Mouse (Mus musculus): Measurements from ENCODE around the gene Sbsn. TPM values are rescaled to one million over a fixed set of nuclear protein-coding genes. Genes with fewer than 3 reads are reported as not detected.

Gene Sbsn
- polyA plus RNA-seq (2016; fragmentation: Nextera tagmentation; extraction: Ambion mirVana) = 0.51 and 0.65 TPM in 2 replicates

GRCm38 (mm10) chr7:30751086-30751669 lies at the start of gene Sbsn:
Gene Sbsn, plus strand, starts transcription at chr7:30751471.
- Histone ChIP-seq H3K4me1 (no peaks in the 10 kb centered on the region), H3K9me3 (replicated peaks) (peaks cover 14% of the 10 kb centered on the region), H3K27me3 (ENCODE audit: low read depth, poor library complexity, severe bottlenecking) (no peaks in the 10 kb centered on the region), H3K27ac (replicated peaks) (no peak within 1 kb of the TSS), H3K36me3 (peaks cover 23% of the 10 kb centered on the region), H3K4me3 (no peak within 1 kb of the TSS)
- WGBS = 75% methylated on average over 5 of the region's 5 CpGs
- DNase-seq (ENCODE audit: low spot score) = no peak

DNA sequence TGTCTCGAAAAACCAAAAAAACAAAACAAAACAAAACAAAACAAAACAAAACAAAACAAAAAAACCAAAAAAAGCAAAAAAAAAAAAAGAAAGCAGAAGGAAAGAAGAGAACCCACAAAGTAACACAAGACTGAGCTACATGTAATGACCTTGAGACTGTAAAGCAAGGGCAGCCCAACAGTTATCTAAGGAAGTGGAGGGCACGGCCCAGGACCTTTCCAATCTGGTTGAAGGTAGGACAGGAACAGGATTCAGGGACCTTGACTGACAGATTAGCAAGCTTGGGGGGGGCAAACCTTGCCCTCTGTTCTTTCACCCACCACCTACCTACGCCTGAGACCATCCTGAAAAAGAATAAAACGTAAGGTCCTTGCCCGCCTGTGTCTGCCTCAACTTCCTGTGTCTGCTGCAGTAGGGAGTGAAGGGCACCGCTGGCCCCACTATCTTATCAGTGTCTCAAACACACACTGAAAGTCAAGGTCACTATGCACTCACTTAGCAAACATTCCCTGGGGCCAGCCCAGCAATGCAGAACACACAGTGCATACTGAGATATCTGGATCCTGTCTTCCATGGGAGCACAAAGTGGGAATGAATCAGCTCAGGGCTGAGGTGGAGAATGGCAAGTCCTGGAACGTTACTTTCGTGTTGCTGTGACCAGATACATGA lies 44.9 kb upstream of the Sbsn start:
- Histone ChIP-seq H3K9me3 (replicated peaks) (no peaks in the 10 kb centered on the region), H3K4me1 (no peaks in the 10 kb centered on the region), H3K4me3 (no peak overlapping the region), H3K27ac (replicated peaks) (no peak overlapping the region), H3K36me3 (no peaks in the 10 kb centered on the region), H3K27me3 (ENCODE audit: low read depth, poor library complexity, severe bottlenecking) (no peaks in the 10 kb centered on the region)
- 86% methylated on average over 8 of the region's 8 CpGs for WGBS
- DNase-seq (ENCODE audit: low spot score) = no peak

DNA sequence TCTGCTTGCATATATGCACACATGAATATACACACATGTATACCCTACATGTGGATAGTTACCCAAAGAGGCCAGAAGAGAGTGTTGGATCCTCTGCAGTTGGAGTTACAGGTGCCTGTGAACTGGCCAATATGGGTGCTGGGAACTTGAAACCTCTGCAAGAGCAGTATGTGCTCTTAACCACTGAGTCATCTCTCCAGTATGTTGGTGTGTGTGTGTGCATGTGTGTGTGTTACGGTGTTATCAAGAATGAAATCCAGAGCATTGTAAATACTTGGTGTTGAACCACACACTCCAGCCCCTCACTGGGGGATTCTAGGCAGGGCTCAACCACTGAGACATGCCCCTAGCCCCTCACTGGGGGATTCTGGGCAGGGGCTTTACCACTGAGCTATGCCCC lies 43.8 kb upstream of the Sbsn start:
- Histone ChIP-seq H3K36me3 (no peaks in the 10 kb centered on the region), H3K27me3 (ENCODE audit: low read depth, poor library complexity, severe bottlenecking) (no peaks in the 10 kb centered on the region), H3K4me3 (no peak overlapping the region), H3K9me3 (replicated peaks) (no peaks in the 10 kb centered on the region), H3K27ac (replicated peaks) (no peak overlapping the region), H3K4me1 (no peaks in the 10 kb centered on the region)
- 92% methylated on average over 1 of the region's 1 CpGs for WGBS
- DNase-seq (ENCODE audit: low spot score) = no peak

DNA sequence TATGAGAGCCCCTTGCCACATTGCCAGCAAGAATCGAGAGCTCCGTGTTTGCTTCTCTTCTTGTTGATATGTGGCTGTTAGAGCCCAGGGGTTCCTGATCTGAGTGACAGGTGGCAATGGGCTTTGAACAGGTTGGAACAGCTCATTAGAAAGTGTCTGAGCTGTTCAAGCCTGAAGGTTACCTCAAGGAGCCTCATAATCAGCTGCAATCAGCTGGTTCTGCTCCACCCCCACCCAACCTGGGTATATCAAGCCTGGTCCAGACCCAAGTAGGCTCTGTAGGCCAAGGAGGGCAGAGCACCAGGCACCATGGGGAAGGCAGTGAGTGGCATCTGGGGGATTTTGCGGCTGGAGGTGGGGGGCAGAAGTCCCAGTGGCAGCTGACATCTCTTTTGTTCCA lies 39.3 kb upstream of the Sbsn start, which contains the start of gene Atp4a:
Gene Atp4a (plus strand): TSS at position 268 of the 400 bp plus-strand sequence.
- 90% methylated on average over 3 of the region's 3 CpGs for WGBS
- H3K9me3 ChIP-seq (replicated peaks) = no peaks in the 10 kb centered on the region
- no peaks in the 10 kb centered on the region for H3K36me3 ChIP-seq
- H3K4me3 ChIP-seq = no peak within 1 kb of the TSS
- peaks cover 22% of the 10 kb centered on the region for H3K27me3 ChIP-seq (ENCODE audit: low read depth, poor library complexity, severe bottlenecking)
- peaks cover 5% of the 10 kb centered on the region for H3K4me1 ChIP-seq
- DNase-seq (ENCODE audit: low spot score) = no peak
- no peak within 1 kb of the TSS for H3K27ac ChIP-seq (replicated peaks)

DNA sequence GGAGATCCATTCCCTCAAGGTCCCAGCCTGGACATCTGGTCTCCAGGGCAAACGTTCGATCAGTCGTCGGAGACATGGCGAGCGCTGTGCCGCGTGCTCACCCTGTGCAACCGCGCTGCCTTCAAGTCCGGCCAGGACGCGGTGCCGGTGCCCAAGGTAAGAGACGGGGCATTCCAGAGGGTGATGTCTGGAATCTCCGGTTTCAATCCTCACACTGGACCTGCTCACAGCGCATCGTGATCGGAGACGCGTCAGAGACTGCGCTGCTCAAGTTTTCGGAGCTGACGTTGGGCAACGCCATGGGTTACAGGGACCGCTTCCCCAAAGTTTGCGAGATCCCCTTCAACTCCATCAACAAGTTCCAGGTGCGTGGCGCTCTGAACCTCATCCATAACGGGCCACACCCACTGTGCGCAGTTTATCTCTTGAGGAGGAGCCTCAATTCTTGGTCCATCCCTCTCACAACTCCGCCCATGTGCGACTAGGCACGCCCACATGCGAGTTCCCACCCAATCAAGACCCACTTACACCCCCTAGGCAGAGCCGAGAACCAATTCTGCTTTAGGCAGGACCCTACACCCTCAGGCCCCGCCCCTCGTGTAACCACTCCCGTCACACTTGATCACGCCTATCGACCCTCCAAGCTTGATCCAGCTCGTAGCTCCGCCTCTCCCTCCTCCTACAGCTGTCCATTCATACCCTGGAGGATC lies 34.1 kb upstream of the Sbsn start:
- H3K9me3 ChIP-seq (replicated peaks) = no peaks in the 10 kb centered on the region
- H3K27me3 ChIP-seq (ENCODE audit: low read depth, poor library complexity, severe bottlenecking) = peaks cover 46% of the 10 kb centered on the region
- H3K4me3 ChIP-seq = peak overlapping the region; percentile 54
- DNase-seq (ENCODE audit: low spot score) = peak; percentile 91
- H3K36me3 ChIP-seq = no peaks in the 10 kb centered on the region
- 0 out of 2 replicates have a peak overlapping the region, but pooled peaks have one; percentile 60 for H3K27ac ChIP-seq (replicated peaks)
- peaks cover 20% of the 10 kb centered on the region for H3K4me1 ChIP-seq
- 3% methylated on average over 43 of the region's 43 CpGs for WGBS

DNA sequence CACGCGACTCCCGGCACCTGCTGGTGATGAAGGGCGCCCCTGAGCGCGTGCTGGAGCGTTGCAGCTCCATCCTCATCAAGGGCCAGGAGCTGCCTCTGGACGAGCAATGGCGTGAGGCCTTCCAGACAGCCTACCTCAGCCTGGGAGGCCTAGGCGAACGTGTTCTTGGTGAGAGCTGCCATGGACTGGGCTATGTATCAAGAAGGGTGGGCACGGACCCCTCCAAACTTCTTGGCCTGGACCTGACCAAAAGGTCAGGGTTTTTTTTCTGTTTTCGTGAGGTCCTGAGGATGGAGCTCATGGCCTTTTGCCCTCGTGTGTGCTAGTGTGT lies 33.6 kb upstream of the Sbsn start:
- 9% methylated on average over 14 of the region's 14 CpGs for whole genome bisulfite sequencing
- Histone ChIP-seq H3K4me1 (peaks cover 20% of the 10 kb centered on the region), H3K27me3 (ENCODE audit: low read depth, poor library complexity, severe bottlenecking) (peaks cover 46% of the 10 kb centered on the region), H3K4me3 (peak overlapping the region; percentile 54), H3K36me3 (no peaks in the 10 kb centered on the region), H3K27ac (replicated peaks) (peak overlapping the region; percentile 60; the same call in 1 of the 2 replicates), H3K9me3 (replicated peaks) (no peaks in the 10 kb centered on the region)
- DNase-seq (ENCODE audit: low spot score) = no peak

GRCm38 (mm10) chr7:30719669-30720068 lies 31.6 kb upstream of the Sbsn start:
- no peaks in the 10 kb centered on the region for H3K36me3 ChIP-seq

GRCm38 (mm10) chr7:30721286-30721685 lies 30.0 kb upstream of the Sbsn start:
- WGBS = 84% methylated on average over 7 of the region's 7 CpGs
- Histone ChIP-seq H3K36me3 (peaks cover under 1% of the 10 kb centered on the region), H3K4me1 (peaks cover 33% of the 10 kb centered on the region), H3K27ac (replicated peaks) (no peak overlapping the region), H3K4me3 (no peak overlapping the region), H3K9me3 (replicated peaks) (no peaks in the 10 kb centered on the region), H3K27me3 (ENCODE audit: low read depth, poor library complexity, severe bottlenecking) (peaks cover 30% of the 10 kb centered on the region)
- DNase-seq (ENCODE audit: low spot score) = no peak

More at GRCm38 (mm10) chr7:30719669-30720068, 31.6 kb upstream of the Sbsn start:
- peaks cover 27% of the 10 kb centered on the region for H3K4me1 ChIP-seq
- H3K9me3 ChIP-seq (replicated peaks) = no peaks in the 10 kb centered on the region
- H3K27me3 ChIP-seq (ENCODE audit: low read depth, poor library complexity, severe bottlenecking) = peaks cover 46% of the 10 kb centered on the region
- DNase-seq (ENCODE audit: low spot score) = no peak
- H3K4me3 ChIP-seq = no peak overlapping the region
- H3K27ac ChIP-seq (replicated peaks) = no peak overlapping the region
- 93% methylated on average over 5 of the region's 5 CpGs for WGBS

DNA sequence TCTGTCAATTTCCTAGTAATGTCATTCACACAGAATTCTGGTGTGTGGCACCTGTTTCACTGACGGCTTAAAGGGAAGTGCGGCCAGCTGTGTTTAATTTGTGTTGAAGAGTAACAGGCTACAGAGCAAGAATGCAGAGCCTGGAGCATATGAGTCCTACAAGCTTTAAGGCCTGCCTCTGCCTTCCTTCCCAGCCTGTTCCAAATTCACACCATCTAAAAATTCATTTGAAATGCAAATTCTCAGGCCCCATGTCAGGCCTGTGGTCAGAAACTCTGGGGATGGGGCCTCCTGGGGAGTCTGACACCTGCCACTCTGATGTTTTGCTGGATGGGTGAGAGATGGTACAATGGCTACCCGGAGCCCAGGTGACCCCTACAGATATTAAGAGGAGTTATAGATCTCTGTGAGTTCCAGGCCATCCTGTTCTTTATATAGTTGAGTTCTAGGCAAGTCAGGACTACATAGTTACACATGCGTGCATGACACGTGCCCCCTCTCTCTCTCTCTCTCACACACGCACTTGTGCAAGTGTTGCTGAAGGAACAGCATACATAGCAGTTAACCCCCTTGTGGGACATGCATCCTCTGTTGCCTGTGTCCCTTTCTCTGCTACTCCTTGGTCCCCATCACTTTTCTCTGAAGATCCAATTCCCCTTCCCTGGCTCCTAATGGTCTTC lies 27.9 kb upstream of the Sbsn start:
- Histone ChIP-seq H3K4me1 (peaks cover 23% of the 10 kb centered on the region), H3K27me3 (ENCODE audit: low read depth, poor library complexity, severe bottlenecking) (peaks cover 13% of the 10 kb centered on the region; the same call in 1 of the 2 replicates), H3K36me3 (peaks cover 17% of the 10 kb centered on the region), H3K9me3 (replicated peaks) (no peaks in the 10 kb centered on the region), H3K27ac (replicated peaks) (no peak overlapping the region), H3K4me3 (no peak overlapping the region)
- 78% methylated on average over 6 of the region's 6 CpGs for WGBS
- no peak for DNase-seq (ENCODE audit: low spot score)

DNA sequence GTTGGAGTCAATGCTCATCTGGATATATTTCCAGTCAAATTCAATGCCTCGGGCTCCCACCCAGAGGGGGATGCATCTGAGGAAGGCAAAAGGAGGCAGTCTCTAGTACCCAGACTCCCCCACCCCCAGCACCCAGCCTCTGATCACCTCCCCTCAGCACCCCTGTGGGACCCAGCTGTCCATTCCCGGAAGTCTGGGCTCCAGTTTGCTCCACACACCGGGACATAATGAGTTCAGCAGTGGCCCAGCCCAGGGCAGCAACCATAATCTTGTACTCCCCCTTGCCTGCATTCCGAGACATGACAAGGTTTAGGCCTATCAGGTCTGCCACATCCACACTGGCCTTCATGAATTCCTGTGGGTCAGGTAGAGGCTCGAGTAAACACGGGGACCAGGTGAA lies 23.1 kb upstream of the Sbsn start:
- Histone ChIP-seq H3K9me3 (replicated peaks) (no peaks in the 10 kb centered on the region), H3K27ac (replicated peaks) (no peak overlapping the region), H3K36me3 (peaks cover 35% of the 10 kb centered on the region), H3K4me3 (peak overlapping the region; percentile 86), H3K27me3 (ENCODE audit: low read depth, poor library complexity, severe bottlenecking) (no peaks in the 10 kb centered on the region), H3K4me1 (peaks cover 36% of the 10 kb centered on the region)
- no peak for DNase-seq (ENCODE audit: low spot score)
- 86% methylated on average over 6 of the region's 6 CpGs for WGBS

GRCm38 (mm10) chr7:30728739-30729395 lies 22.4 kb upstream of the Sbsn start:
- no peak for DNase-seq (ENCODE audit: low spot score)
- peak overlapping the region; percentile 86 for H3K4me3 ChIP-seq
- H3K27me3 ChIP-seq (ENCODE audit: low read depth, poor library complexity, severe bottlenecking) = no peaks in the 10 kb centered on the region
- H3K4me1 ChIP-seq = peaks cover 33% of the 10 kb centered on the region
- H3K27ac ChIP-seq (replicated peaks) = peak overlapping the region; percentile 91
- WGBS = 10% methylated on average over 26 of the region's 26 CpGs
- no peaks in the 10 kb centered on the region for H3K9me3 ChIP-seq (replicated peaks)
- H3K36me3 ChIP-seq = peaks cover 41% of the 10 kb centered on the region

DNA sequence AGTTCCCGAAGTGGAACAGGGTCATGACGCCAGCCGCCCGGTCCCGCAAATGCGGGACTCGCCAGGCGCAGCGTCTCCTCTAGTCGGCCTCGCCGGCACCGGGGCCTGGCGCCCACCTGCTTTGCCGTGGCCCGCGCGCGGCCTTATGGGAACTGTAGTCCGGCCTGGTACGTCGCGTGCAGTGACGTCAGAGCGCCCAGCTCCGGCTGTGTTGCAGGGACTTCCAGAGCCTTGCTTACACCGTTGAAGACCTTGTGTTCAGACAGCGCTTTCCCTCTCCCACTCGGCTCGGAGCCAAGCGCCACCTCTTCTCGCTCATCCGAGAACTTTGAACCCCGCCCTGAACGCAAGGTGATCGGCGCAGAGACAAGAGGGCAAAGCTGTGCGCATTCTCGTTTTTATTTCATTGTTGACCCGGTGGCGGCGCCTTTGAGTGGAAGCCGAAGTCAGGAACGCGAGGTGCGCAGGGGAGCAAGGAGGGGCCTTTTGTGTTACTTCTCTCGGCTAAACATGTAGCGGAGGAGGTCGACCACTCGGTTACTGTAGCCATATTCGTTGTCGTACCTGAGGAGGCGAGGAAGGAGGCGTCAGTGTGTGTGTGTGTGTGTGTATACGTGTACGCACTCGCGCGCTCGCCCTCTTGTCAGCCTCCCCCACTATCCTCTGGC lies 21.7 kb upstream of the Sbsn start, which contains the start of gene Tmem147:
Gene Tmem147 (minus strand): TSS at position 145 of the 668 bp plus-strand sequence.
- Histone ChIP-seq H3K9me3 (replicated peaks) (no peaks in the 10 kb centered on the region), H3K4me1 (peaks cover 30% of the 10 kb centered on the region), H3K36me3 (peaks cover 48% of the 10 kb centered on the region), H3K4me3 (peak within 1 kb of the TSS; percentile 86), H3K27me3 (ENCODE audit: low read depth, poor library complexity, severe bottlenecking) (no peaks in the 10 kb centered on the region), H3K27ac (replicated peaks) (peak within 1 kb of the TSS; percentile 91)
- WGBS = under 1% methylated on average over 60 of the region's 60 CpGs
- peak; percentile 94 for DNase-seq (ENCODE audit: low spot score)

Measured in midbrain, embryonic 10.5 days (tissue).